Mouse (Mus musculus): ENCODE data around the gene Olfr535. TPM values are rescaled to one million over a fixed set of nuclear protein-coding genes. Genes with fewer than 3 reads are reported as not detected.

Olfr535 gene
- total and polyA plus RNA-seq, 3 experiments, result not detected

- peaks cover 2% of the 10 kb centered on the region for H3K9me3 ChIP-seq (replicated peaks; ENCODE audit: low read length)
These were observed 5.0 kb downstream of the Olfr535 start for GRCm38 (mm10) chr7:140488981-140489380.

GRCm38 (mm10) chr7:140494231-140494630 is 10.2 kb downstream of the Olfr535 start:
- no peak for TF ChIP-seq MYC (IDR thresholded peaks at IDR 0.05; ENCODE audit: low read depth, low read length)
- TF ChIP-seq MAZ (IDR thresholded peaks at IDR 0.05; ENCODE audit: low read depth, low read length), result no peak
- no peak for TF ChIP-seq ZMIZ1 (IDR thresholded peaks at IDR 0.05; ENCODE audit: low read depth, low read length)
- in situ Hi-C loops (cut with MboI; ENCODE audit: low pct_ligation_motif_present, low pct_unique_long_range_greater_than_20kb, low sequenced_read_pairs), result no loop called here

More at GRCm38 (mm10) chr7:140488981-140489380, 5.0 kb downstream of the Olfr535 start:
- Histone ChIP-seq H3K27ac (ENCODE audit: insufficient read depth, low read depth) (no peak overlapping the region), H3K27me3 (replicated peaks) (peaks cover 61% of the 10 kb centered on the region), H3K36me3 (replicated peaks in 1 of 2; ENCODE audit: control insufficient read depth in 1 of 2, insufficient read depth in 1 of 2, low read length in 1 of 2) (no peaks in the 10 kb centered on the region), H3K9ac (ENCODE audit: insufficient read depth, low read depth) (no peak overlapping the region), H3K4me2 (ENCODE audit: insufficient read depth, low read depth, poor library complexity, severe bottlenecking) (no peak overlapping the region), H3K4me3 (replicated peaks in 1 of 3; ENCODE audit: low read depth in 2 of 3, low read length in 2 of 3, poor library complexity in 1 of 3) (no peak overlapping the region), H3K4me1 (ENCODE audit: control insufficient read depth in 1 of 2, insufficient read depth in 2 of 2) (no peaks in the 10 kb centered on the region), H3K79me2 (replicated peaks; ENCODE audit: control insufficient read depth, extremely low read depth, insufficient read depth, poor library complexity, severe bottlenecking) (no peaks in the 10 kb centered on the region)
- no peak for DNase-seq (ENCODE audit: extremely low read depth)
- dilution Hi-C loops (cut with MboI; ENCODE audit: extremely low pct_ligation_motif_present, extremely low pct_unique_long_range_greater_than_20kb, low sequenced_read_pairs), result no loop called here
- TF ChIP-seq IRF4 (IDR thresholded peaks at IDR 0.05; ENCODE audit: low read depth, low read length), result no peak
- no peak for TF ChIP-seq NELFE (IDR thresholded peaks at IDR 0.05; ENCODE audit: low read depth, low read length)
- TF ChIP-seq POLR2A (IDR thresholded peaks at IDR 0.05; ENCODE audit: low read depth, low read length), result no peak
- no peak for TF ChIP-seq SIN3A (IDR thresholded peaks at IDR 0.05; ENCODE audit: low read length)
- TF ChIP-seq TBP (conservative IDR thresholded peaks at IDR 0.05; ENCODE audit: low read depth, low read length), result no peak
- no peak for TF ChIP-seq GABPA (IDR thresholded peaks at IDR 0.05; ENCODE audit: insufficient replicate concordance, low read depth, low read length)
- no peak for TF ChIP-seq ZMIZ1 (IDR thresholded peaks at IDR 0.05; ENCODE audit: low read depth, low read length)
- no peak for TF ChIP-seq MEF2A (IDR thresholded peaks at IDR 0.05; ENCODE audit: borderline replicate concordance, low read depth, low read length)
- no peak for TF ChIP-seq USF1 (IDR thresholded peaks at IDR 0.05; ENCODE audit: low read depth, low read length)
- TF ChIP-seq POLR2AphosphoS2 (IDR thresholded peaks at IDR 0.05; ENCODE audit: low read depth, low read length), result no peak
- in situ Hi-C loops (cut with MboI; ENCODE audit: low pct_ligation_motif_present, low pct_unique_long_range_greater_than_20kb, low sequenced_read_pairs), result no loop called here

GRCm38 (mm10) chr7:140494702-140495101 is 10.7 kb downstream of the Olfr535 start:
- Histone ChIP-seq H3K36me3 (replicated peaks in 1 of 2; ENCODE audit: control insufficient read depth in 1 of 2, insufficient read depth in 1 of 2, low read length in 1 of 2) (no peaks in the 10 kb centered on the region), H3K9me3 (replicated peaks; ENCODE audit: low read length) (no peaks in the 10 kb centered on the region), H3K4me2 (ENCODE audit: insufficient read depth, low read depth, poor library complexity, severe bottlenecking) (no peak overlapping the region), H3K79me2 (replicated peaks; ENCODE audit: control insufficient read depth, extremely low read depth, insufficient read depth, poor library complexity, severe bottlenecking) (no peaks in the 10 kb centered on the region), H3K27me3 (replicated peaks) (peaks cover 58% of the 10 kb centered on the region), H3K9ac (ENCODE audit: insufficient read depth, low read depth) (no peak overlapping the region), H3K4me3 (replicated peaks in 1 of 3; ENCODE audit: low read depth in 2 of 3, low read length in 2 of 3, poor library complexity in 1 of 3) (no peak overlapping the region), H3K27ac (ENCODE audit: insufficient read depth, low read depth) (no peak overlapping the region), H3K4me1 (ENCODE audit: control insufficient read depth in 1 of 2, insufficient read depth in 2 of 2) (no peaks in the 10 kb centered on the region)
- DNase-seq (ENCODE audit: extremely low read depth), result no peak
- in situ Hi-C loops (cut with MboI; ENCODE audit: low pct_ligation_motif_present, low pct_unique_long_range_greater_than_20kb, low sequenced_read_pairs), result no loop called here
- TF ChIP-seq JUN (IDR thresholded peaks at IDR 0.05; ENCODE audit: insufficient read depth, low read depth, low read length), result no peak
- no peak for TF ChIP-seq RCOR1 (conservative IDR thresholded peaks at IDR 0.05; ENCODE audit: low read depth, low read length)
- no peak for TF ChIP-seq RAD21 (IDR thresholded peaks at IDR 0.05; ENCODE audit: low read depth, low read length)
- TF ChIP-seq SIN3A (IDR thresholded peaks at IDR 0.05; ENCODE audit: low read length), result no peak
- TF ChIP-seq MAX (IDR thresholded peaks at IDR 0.05; ENCODE audit: low read length), result no peak
- no peak for TF ChIP-seq CHD2 (IDR thresholded peaks at IDR 0.05; ENCODE audit: low read length)
- TF ChIP-seq HCFC1 (IDR thresholded peaks at IDR 0.05; ENCODE audit: low read depth, low read length), result no peak
- TF ChIP-seq MAFK (IDR thresholded peaks at IDR 0.05; ENCODE audit: insufficient replicate concordance, low read length), result no peak
- no peak for TF ChIP-seq POLR2AphosphoS2 (IDR thresholded peaks at IDR 0.05; ENCODE audit: low read depth, low read length)
- no peak for TF ChIP-seq JUND (conservative IDR thresholded peaks at IDR 0.05; ENCODE audit: low read depth, low read length)
- TF ChIP-seq MEF2A (IDR thresholded peaks at IDR 0.05; ENCODE audit: borderline replicate concordance, low read depth, low read length), result no peak
- dilution Hi-C loops (cut with MboI; ENCODE audit: extremely low pct_ligation_motif_present, extremely low pct_unique_long_range_greater_than_20kb, low sequenced_read_pairs), result no loop called here

More at GRCm38 (mm10) chr7:140494231-140494630, 10.2 kb downstream of the Olfr535 start:
- no peaks in the 10 kb centered on the region for H3K79me2 ChIP-seq (replicated peaks; ENCODE audit: control insufficient read depth, extremely low read depth, insufficient read depth, poor library complexity, severe bottlenecking)
- dilution Hi-C loops (cut with MboI; ENCODE audit: extremely low pct_ligation_motif_present, extremely low pct_unique_long_range_greater_than_20kb, low sequenced_read_pairs), result no loop called here
- peaks cover 2% of the 10 kb centered on the region for H3K9me3 ChIP-seq (replicated peaks; ENCODE audit: low read length)
- no peak overlapping the region for H3K4me3 ChIP-seq (replicated peaks in 1 of 3; ENCODE audit: low read depth in 2 of 3, low read length in 2 of 3, poor library complexity in 1 of 3)
- no peak overlapping the region for H3K9ac ChIP-seq (ENCODE audit: insufficient read depth, low read depth)
- no peaks in the 10 kb centered on the region for H3K36me3 ChIP-seq (replicated peaks in 1 of 2; ENCODE audit: control insufficient read depth in 1 of 2, insufficient read depth in 1 of 2, low read length in 1 of 2)
- H3K4me1 ChIP-seq (ENCODE audit: control insufficient read depth in 1 of 2, insufficient read depth in 2 of 2), result no peaks in the 10 kb centered on the region
- DNase-seq (ENCODE audit: extremely low read depth), result no peak
- no peak overlapping the region for H3K27ac ChIP-seq (ENCODE audit: insufficient read depth, low read depth)
- H3K27me3 ChIP-seq (replicated peaks), result peaks cover 60% of the 10 kb centered on the region
- H3K4me2 ChIP-seq (ENCODE audit: insufficient read depth, low read depth, poor library complexity, severe bottlenecking), result no peak overlapping the region

Measured in CH12.LX (cell line).